Mouse (Mus musculus): ENCODE measurements around the gene Ctnnd2. TPM values are rescaled to one million over a fixed set of nuclear protein-coding genes. Genes with fewer than 3 reads are reported as not detected.

Gene Ctnnd2
- total RNA-seq, 2 experiments from 2014 or later, result 0.26 to 0.51 TPM

- no peak for ATAC-seq (ENCODE audit: poor library complexity, severe bottlenecking)
Observed at GRCm38 (mm10) chr15:30795723-30796122, 623.3 kb downstream of the Ctnnd2 start.

GRCm38 (mm10) chr15:30827424-30828263 lies 655.3 kb downstream of the Ctnnd2 start:
- ATAC-seq (ENCODE audit: poor library complexity, severe bottlenecking), result no peak

GRCm38 (mm10) chr15:30857277-30858176 lies 685.1 kb downstream of the Ctnnd2 start:
- no peak for ATAC-seq (ENCODE audit: poor library complexity, severe bottlenecking)

DNA sequence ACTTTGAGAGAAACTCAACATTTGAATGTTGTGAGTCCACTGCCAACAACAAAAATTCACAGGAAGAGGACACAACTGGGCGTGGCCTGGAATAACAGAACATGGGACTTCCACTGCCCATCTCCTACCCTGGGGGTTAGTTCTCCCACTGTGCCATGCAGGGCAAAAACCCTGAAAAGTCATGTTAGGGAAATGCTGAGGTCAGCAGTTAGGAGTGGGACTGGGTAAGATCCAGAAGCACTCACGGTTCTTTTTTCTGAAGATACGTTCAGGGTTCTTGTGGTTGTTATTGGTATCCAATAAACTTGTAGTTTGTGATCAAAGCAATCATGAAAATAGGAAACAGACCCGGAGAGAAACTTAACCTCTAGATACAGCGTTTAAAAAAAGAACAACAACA lies 695.0 kb downstream of the Ctnnd2 start:
- no peak for ATAC-seq (ENCODE audit: poor library complexity, severe bottlenecking)

DNA sequence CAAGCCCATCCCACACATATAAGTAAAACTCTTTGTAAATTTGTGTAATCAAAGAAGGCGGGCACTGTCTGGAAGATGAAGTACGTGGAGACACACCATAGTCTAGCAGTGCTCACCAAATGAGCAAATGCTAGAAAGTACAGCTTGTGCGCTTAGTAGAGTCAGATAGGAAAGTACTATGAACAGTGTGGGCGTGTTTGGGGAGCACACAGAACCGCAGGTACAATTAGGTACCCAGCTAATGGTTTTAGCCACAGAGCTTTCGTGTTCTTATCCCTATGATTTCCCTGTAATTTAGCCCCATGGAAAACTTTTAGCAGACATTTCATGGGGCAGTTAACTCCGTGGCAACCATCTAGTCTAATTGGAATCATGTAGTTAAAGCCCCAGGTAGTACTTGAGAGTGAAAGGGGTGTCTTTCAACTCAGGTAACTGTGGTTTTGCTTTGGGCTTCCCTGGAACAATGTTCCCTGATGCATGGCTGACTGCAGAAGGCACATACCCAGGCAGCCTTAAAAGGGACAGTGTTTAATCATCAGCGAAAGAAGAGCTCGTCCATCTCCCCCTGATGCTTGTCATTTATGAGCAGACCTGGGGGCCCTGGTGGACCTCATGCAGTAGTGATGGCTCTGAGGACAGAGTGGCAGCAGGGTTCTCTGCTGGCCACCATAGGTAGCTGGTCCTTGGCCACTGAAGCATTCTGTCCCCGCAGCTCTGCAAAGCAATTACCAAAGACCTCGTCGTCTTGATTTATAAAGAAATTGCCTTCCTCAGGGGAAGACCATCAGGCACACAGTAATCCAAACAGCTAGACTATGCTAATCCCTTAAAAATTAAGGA lies 697.5 kb downstream of the Ctnnd2 start:
- ATAC-seq (ENCODE audit: poor library complexity, severe bottlenecking), result no peak

- ATAC-seq (ENCODE audit: poor library complexity, severe bottlenecking), result no peak
Observed at GRCm38 (mm10) chr15:30875523-30875922, 703.1 kb downstream of the Ctnnd2 start.

- ATAC-seq (ENCODE audit: poor library complexity, severe bottlenecking), result no peak
Observed at GRCm38 (mm10) chr15:30884692-30885334, 712.4 kb downstream of the Ctnnd2 start.

DNA sequence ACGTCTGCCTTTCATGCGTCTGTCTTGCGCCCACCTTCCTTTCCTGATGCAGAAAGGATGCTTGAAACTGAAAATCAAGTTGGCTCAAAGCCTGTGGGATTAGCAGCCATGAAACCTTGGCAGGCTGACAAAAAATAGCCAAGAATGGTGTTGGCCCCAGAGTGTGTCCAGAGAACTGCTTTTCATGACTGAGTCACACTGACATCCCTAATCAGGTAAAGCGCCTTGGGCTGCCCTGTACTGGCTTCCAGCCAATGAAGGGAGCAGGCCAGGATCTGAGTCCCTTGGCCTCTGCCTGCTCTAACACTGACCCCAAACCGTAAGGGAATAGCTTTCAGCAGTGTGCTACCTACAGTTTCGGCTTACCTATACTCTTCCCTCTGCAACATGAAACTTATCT lies 713.0 kb downstream of the Ctnnd2 start:
- no peak for ATAC-seq (ENCODE audit: poor library complexity, severe bottlenecking)

- no peak for ATAC-seq (ENCODE audit: poor library complexity, severe bottlenecking)
Observed at GRCm38 (mm10) chr15:30887559-30887958, 715.2 kb downstream of the Ctnnd2 start.

DNA sequence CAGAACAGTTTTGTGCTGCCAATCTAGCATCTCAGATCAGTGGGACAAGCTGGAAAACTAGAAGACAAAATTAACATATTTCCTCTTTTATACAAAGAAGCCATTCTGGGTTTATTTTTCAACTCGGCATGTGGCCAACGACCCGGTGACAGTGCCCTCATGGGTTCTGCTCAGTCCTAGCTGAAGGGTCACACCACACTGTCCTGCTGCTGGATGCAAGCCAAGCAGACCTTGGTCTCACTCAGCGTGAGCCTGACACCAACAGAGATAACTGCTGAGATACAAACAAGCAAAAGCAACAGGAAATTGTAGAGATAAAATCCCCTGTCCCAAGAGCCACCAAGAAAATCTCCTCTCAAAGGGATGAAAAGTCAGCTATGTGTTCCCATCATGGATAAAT lies 719.6 kb downstream of the Ctnnd2 start:
- ATAC-seq (ENCODE audit: poor library complexity, severe bottlenecking), result no peak

DNA sequence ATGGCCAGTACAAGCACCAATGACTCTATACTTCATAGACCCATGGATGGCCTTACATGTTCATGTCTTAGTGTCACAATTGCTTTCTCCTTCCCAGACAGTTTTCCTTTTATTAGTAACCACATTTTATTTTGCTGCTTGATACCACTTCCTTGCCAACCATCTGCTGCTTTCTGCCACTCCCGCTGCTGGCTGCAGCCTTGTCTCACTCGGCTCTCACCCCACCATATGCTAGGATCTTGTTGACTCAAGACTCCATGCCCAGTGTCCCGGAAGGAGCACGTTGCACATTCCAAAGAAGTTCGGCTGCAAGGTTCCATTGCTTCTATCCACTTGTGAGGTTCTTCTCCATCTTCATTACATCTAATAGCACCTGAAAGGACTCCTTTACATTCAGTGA lies 722.7 kb downstream of the Ctnnd2 start:
- ATAC-seq (ENCODE audit: poor library complexity, severe bottlenecking), result no peak

DNA sequence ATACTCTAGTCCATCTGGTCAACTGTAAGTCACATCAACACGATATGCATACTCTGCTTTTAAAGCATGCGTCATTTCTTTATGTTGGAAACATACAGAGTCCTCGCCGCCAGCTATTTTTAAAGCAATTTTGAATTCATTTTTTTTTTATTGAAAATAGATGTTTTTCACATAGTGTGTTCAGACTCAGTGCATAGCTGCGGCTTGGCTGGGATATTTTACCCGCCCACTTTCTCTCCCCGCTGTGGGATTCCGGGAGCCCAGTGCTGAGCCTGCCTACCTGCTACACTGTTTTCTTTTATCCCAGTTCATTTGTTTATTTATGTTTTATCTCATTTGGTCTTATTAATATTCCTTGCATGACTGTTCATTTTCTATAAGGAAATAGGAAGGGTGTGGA lies 724.9 kb downstream of the Ctnnd2 start:
- ATAC-seq (ENCODE audit: poor library complexity, severe bottlenecking), result no peak

- no peak for ATAC-seq (ENCODE audit: poor library complexity, severe bottlenecking)
Observed at GRCm38 (mm10) chr15:30908027-30908426, 735.6 kb downstream of the Ctnnd2 start.

DNA sequence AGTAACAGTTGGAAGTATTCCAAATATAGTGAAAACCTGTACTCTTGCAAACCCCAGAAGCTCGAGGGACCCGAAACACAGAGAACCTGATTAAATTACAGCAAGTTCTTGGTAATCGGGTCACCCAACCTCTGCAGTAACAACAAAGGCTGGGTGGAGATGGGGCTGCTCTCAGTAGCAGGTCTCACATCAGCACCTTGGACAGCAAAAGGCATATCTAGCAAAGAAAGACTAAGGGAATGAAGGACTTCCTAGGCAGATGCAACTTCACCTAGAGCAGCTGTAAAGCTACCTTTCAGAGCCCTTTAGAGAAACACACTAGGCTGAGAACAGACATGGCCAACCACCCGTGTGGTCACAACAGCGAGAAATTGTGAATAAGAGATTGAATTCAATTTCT lies 741.0 kb downstream of the Ctnnd2 start:
- no peak for ATAC-seq (ENCODE audit: poor library complexity, severe bottlenecking)

DNA sequence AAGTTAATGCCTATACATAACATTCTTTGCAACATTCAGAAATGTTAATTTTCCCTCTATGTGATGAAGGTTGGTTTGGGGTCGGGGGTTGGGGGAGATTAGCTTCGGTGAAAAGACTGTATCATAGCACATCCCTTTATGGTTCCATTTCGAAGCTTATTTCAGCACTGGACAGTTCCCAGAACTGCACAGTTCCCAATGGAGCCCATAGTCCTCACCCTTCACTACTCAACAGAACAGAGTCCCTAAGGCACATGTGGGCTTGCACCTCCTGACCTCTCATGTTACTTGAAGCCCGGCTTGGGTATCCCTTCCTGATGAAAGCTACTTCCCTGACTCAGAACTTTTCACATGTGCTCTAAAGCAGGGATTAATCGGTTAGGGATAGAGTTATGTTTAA lies 753.4 kb downstream of the Ctnnd2 start:
- ATAC-seq (ENCODE audit: poor library complexity, severe bottlenecking), result no peak

- ATAC-seq (ENCODE audit: poor library complexity, severe bottlenecking), result no peak
Observed at GRCm38 (mm10) chr15:30927632-30928031, 755.2 kb downstream of the Ctnnd2 start.

DNA sequence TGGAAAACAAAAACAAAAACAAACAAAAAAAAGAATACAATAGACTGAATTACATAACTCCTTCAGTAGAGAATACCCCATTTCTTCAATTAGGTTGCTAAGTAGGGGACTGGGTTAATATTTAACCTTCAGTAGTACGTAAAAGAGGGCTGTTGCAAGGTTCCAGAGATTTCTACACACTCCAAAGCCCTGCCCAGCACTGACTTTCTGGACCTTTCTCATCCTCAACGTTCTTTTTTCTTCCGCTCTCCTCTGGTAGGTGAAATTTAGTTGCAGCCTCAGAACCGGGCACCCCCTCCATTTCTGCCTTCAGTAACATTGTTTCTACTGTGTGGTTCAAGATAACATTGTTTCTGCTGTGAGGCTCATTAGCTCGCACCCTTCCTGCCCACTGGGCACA lies 759.5 kb downstream of the Ctnnd2 start:
- ATAC-seq (ENCODE audit: poor library complexity, severe bottlenecking), result no peak

GRCm38 (mm10) chr15:30945863-30946262 lies 773.5 kb downstream of the Ctnnd2 start:
- ATAC-seq (ENCODE audit: poor library complexity, severe bottlenecking), result no peak

- ATAC-seq (ENCODE audit: poor library complexity, severe bottlenecking), result no peak
Observed at GRCm38 (mm10) chr15:30958513-30958912, 786.1 kb downstream of the Ctnnd2 start.

- ATAC-seq (ENCODE audit: poor library complexity, severe bottlenecking), result no peak
Observed at GRCm38 (mm10) chr15:30962421-30963160, 790.2 kb downstream of the Ctnnd2 start.

All from megakaryocyte, adult 5-6 weeks (primary cell).